In genomic region chr12:85194623-85195018, GRCm38 (mm10) we compare ENCODE assay signal across 7 mouse cellular contexts. TPM values are rescaled to one million over a fixed set of nuclear protein-coding genes. Genes with fewer than 3 reads are reported as not detected.
DNase-seq lines count a peak whose midpoint lies in the region; ATAC-seq and TF ChIP-seq lines count a peak whose summit lies in the region.

No protein-coding gene starts in this region.

- 17% methylated on average over 4 of the region's 4 CpGs for WGBS in liver, adult 2 months
- WGBS in liver, embryonic 12.5 days (ENCODE audit: insufficient replicate concordance): 76% methylated on average over 4 of the region's 4 CpGs
- 5% methylated on average over 4 of the region's 4 CpGs for WGBS in heart, embryonic 14.5 days

- DNase-seq in liver, adult 2 months (ENCODE audit: extremely low read depth, low read depth, low spot score): peak; percentile 8
- DNase-seq in brain, adult 2 months (ENCODE audit: low read depth, low spot score): peak; percentile 44
- peak; percentile 39 to 47 for DNase-seq in layer of hippocampus, adult 8-10 months (ENCODE audit: low spot score in 2 of 2)
- DNase-seq in ovary, adult 18-20 months (ENCODE audit: low spot score): peak; percentile 29
- no peak for DNase-seq in thymus, postnatal 36 days

- no peaks in the 10 kb centered on the region for H3K4me1 ChIP-seq in liver, adult 2 months (ENCODE audit: control insufficient read depth, insufficient read depth, low read length)
- peaks cover 7% of the 10 kb centered on the region; the same call in 1 of the 2 replicates for H3K4me1 ChIP-seq in liver, embryonic 12.5 days
- peaks cover 33 to 42% of the 10 kb centered on the region in 2 experiments for H3K4me1 ChIP-seq in heart, embryonic 14.5 days (ENCODE audit: control insufficient read depth in 2 of 2, insufficient read depth in 2 of 2, low read length in 2 of 2)

- TF ChIP-seq CTCF in liver, adult 2 months (IDR thresholded peaks at IDR 0.05; ENCODE audit: low read depth, low read length): no peak

- no peak overlapping the region for H3K9ac ChIP-seq in liver, adult 2 months (ENCODE audit: low read depth, low read length)
- no peak overlapping the region for H3K9ac ChIP-seq in liver, embryonic 12.5 days
- no peak overlapping the region for H3K9ac ChIP-seq in heart, embryonic 14.5 days (ENCODE audit: low read length)

- H3K4me2 ChIP-seq in liver, embryonic 12.5 days: no peak overlapping the region
- no peak overlapping the region for H3K4me2 ChIP-seq in heart, embryonic 14.5 days (ENCODE audit: low read length)

- no peaks in the 10 kb centered on the region for H3K36me3 ChIP-seq in liver, adult 2 months (ENCODE audit: control insufficient read depth, insufficient read depth, low read length)
- no peaks in the 10 kb centered on the region for H3K36me3 ChIP-seq in liver, embryonic 12.5 days
- H3K36me3 ChIP-seq in heart, embryonic 14.5 days (ENCODE audit: control insufficient read depth, insufficient read depth, low read length): no peaks in the 10 kb centered on the region

- no peaks in the 10 kb centered on the region for H3K27me3 ChIP-seq in liver, adult 2 months (ENCODE audit: control insufficient read depth, insufficient read depth, low read length)
- no peaks in the 10 kb centered on the region; the same call in 1 of the 2 replicates for H3K27me3 ChIP-seq in liver, embryonic 12.5 days (replicated peaks)
- 0 out of 2 replicates have a peak, but pooled peaks cover 5% of the 10 kb centered on the region for H3K27me3 ChIP-seq in heart, embryonic 14.5 days (ENCODE audit: control insufficient read depth, insufficient read depth, low read length)

- no peaks in the 10 kb centered on the region for H3K79me2 ChIP-seq in liver, adult 2 months (ENCODE audit: control insufficient read depth, insufficient read depth, low read length)

- H3K4me3 ChIP-seq in liver, adult 2 months (ENCODE audit: insufficient read depth, low read depth, low read length): no peak overlapping the region
- H3K4me3 ChIP-seq in liver, embryonic 12.5 days: no peak overlapping the region
- H3K4me3 ChIP-seq in heart, embryonic 14.5 days (ENCODE audit: control insufficient read depth in 1 of 2, insufficient read depth in 1 of 2, low read depth in 1 of 2, low read length in 2 of 2): no peak overlapping the region

- no peak for TF ChIP-seq POLR2A in liver, adult 2 months (IDR thresholded peaks at IDR 0.05; ENCODE audit: extremely low read depth, insufficient read depth, low read length)

- no peak overlapping the region for H3K27ac ChIP-seq in liver, adult 2 months (replicated peaks; ENCODE audit: insufficient read depth, low read depth, low read length)
- no peak overlapping the region for H3K27ac ChIP-seq in liver, embryonic 12.5 days
- H3K27ac ChIP-seq in heart, embryonic 14.5 days (replicated peaks in 1 of 2; ENCODE audit: control insufficient read depth in 1 of 2, insufficient read depth in 1 of 2, low read depth in 2 of 2, low read length in 2 of 2): peak overlapping the region; percentile 4 to 17; a peak in 2 of 4 replicates

- H3K9me3 ChIP-seq in liver, embryonic 12.5 days (replicated peaks): no peaks in the 10 kb centered on the region
- no peaks in the 10 kb centered on the region for H3K9me3 ChIP-seq in heart, embryonic 14.5 days (ENCODE audit: control insufficient read depth, low read length)

- no peak for ATAC-seq in liver, embryonic 12.5 days
- 0 out of 2 replicates have a peak, but pooled peaks have one; percentile 31 for ATAC-seq in heart, embryonic 14.5 days (ENCODE audit: insufficient number of reproducible peaks, insufficient read depth, low FRiP score, low read depth)

RNA-seq across cellular contexts. Expression of gene Pgf, which starts 17.0 kb away (rescaled TPM):
- not detected in 2 replicates for total RNA-seq in liver, adult 2 months (2014; rRNA removed)
- polyA plus RNA-seq in liver, adult 2 months (2012; rRNA removed): not detected in 2 replicates
- polyA plus RNA-seq in liver, embryonic 12.5 days (2016; fragmentation: Nextera tagmentation; extraction: Ambion mirVana): 0.97 and 1.6 TPM in 2 replicates
- polyA plus RNA-seq in heart, embryonic 14.5 days (2014; fragmentation: Nextera tagmentation; extraction: Ambion mirVana): 8.9 and 10.6 TPM in 2 replicates
- 1 to 10 TPM; 4.2 to 6.6 (median 6.1) TPM for total RNA-seq in layer of hippocampus, adult 8-10 months (2022)

RNA-seq across cellular contexts. Expression of gene Eif2b2, which starts 24.7 kb away (rescaled TPM):
- 17.9 and 23.1 TPM in 2 replicates for total RNA-seq in liver, adult 2 months (2014; rRNA removed)
- polyA plus RNA-seq in liver, adult 2 months (2012; rRNA removed): 37.0 and 54.8 TPM in 2 replicates
- 53.4 and 60.9 TPM in 2 replicates for polyA plus RNA-seq in liver, embryonic 12.5 days (2016; fragmentation: Nextera tagmentation; extraction: Ambion mirVana)
- polyA plus RNA-seq in heart, embryonic 14.5 days (2014; fragmentation: Nextera tagmentation; extraction: Ambion mirVana): 49.7 and 60.0 TPM in 2 replicates
- total RNA-seq in layer of hippocampus, adult 8-10 months (2022): 10 to 100 TPM; 52.0 to 70.8 (median 60.7) TPM

RNA-seq across cellular contexts. Expression of gene Rps6kl1, which starts 43.6 kb away (rescaled TPM):
- total RNA-seq in liver, adult 2 months (2014; rRNA removed): 0.28 and 0.34 TPM in 2 replicates
- 0.39 and 0.48 TPM in 2 replicates for polyA plus RNA-seq in liver, adult 2 months (2012; rRNA removed)
- polyA plus RNA-seq in liver, embryonic 12.5 days (2016; fragmentation: Nextera tagmentation; extraction: Ambion mirVana): 0.57 and 0.60 TPM in 2 replicates
- 0.77 and 1.1 TPM in 2 replicates for polyA plus RNA-seq in heart, embryonic 14.5 days (2014; fragmentation: Nextera tagmentation; extraction: Ambion mirVana)
- total RNA-seq in layer of hippocampus, adult 8-10 months (2022): 10 to 100 TPM; 35.8 to 43.4 (median 39.8) TPM

Comparison
In these comparisons a context has a peak if more than half of its experiments do, and no peak if none do; other contexts are left out.
1. DNase-seq: peak in liver, adult 2 months (single experiment), brain, adult 2 months (single experiment), layer of hippocampus, adult 8-10 months (2 of 2) and ovary, adult 18-20 months (single experiment); none in thymus, postnatal 36 days (0 of 2).
2. H3K27ac ChIP-seq: peak in heart, embryonic 14.5 days (2 of 2); none in liver, adult 2 months (single experiment) and liver, embryonic 12.5 days (single experiment).